Mouse (Mus musculus): ENCODE measurements around the gene Nsg1. TPM values are rescaled to one million over a fixed set of nuclear protein-coding genes. Genes with fewer than 3 reads are reported as not detected.

The Nsg1 gene
- 100 to 1,000 TPM; 455 to 474 TPM for total RNA-seq (2021)

GRCm38 (mm10) chr5:38159634-38160413 is at the start of gene Nsg1:
Gene Nsg1 (minus strand): TSS chr5:38159907.
- no peak for DNase-seq (ENCODE audit: extremely low spot score in 1 of 2, low spot score in 1 of 2)

GRCm38 (mm10) chr5:38208985-38209384 is 49.3 kb upstream of the Nsg1 start:
- DNase-seq (ENCODE audit: extremely low spot score in 1 of 2, low spot score in 1 of 2): no peak

GRCm38 (mm10) chr5:38205303-38205726 is 45.6 kb upstream of the Nsg1 start:
- DNase-seq (ENCODE audit: extremely low spot score in 1 of 2, low spot score in 1 of 2): no peak

- no peak for DNase-seq (ENCODE audit: extremely low spot score in 1 of 2, low spot score in 1 of 2)
These were observed 40.0 kb upstream of the Nsg1 start for GRCm38 (mm10) chr5:38199686-38200085.

- DNase-seq (ENCODE audit: extremely low spot score in 1 of 2, low spot score in 1 of 2): peak; percentile 83 to 97
These were observed 37.7 kb upstream of the Nsg1 start for GRCm38 (mm10) chr5:38197482-38197823.

- no peak for DNase-seq (ENCODE audit: extremely low spot score in 1 of 2, low spot score in 1 of 2)
These were observed 37.2 kb upstream of the Nsg1 start for GRCm38 (mm10) chr5:38196821-38197481.

- no peak for DNase-seq (ENCODE audit: extremely low spot score in 1 of 2, low spot score in 1 of 2)
These were observed 36.2 kb upstream of the Nsg1 start for GRCm38 (mm10) chr5:38195941-38196340.

GRCm38 (mm10) chr5:38194946-38195345 is 35.2 kb upstream of the Nsg1 start:
- DNase-seq (ENCODE audit: extremely low spot score in 1 of 2, low spot score in 1 of 2): no peak

- DNase-seq (ENCODE audit: extremely low spot score in 1 of 2, low spot score in 1 of 2): no peak
These were observed 31.2 kb upstream of the Nsg1 start for GRCm38 (mm10) chr5:38190907-38191306.

GRCm38 (mm10) chr5:38187006-38187405 is 27.3 kb upstream of the Nsg1 start:
- DNase-seq (ENCODE audit: extremely low spot score in 1 of 2, low spot score in 1 of 2): no peak

- no peak for DNase-seq (ENCODE audit: extremely low spot score in 1 of 2, low spot score in 1 of 2)
These were observed 25.1 kb upstream of the Nsg1 start for GRCm38 (mm10) chr5:38184688-38185285.

GRCm38 (mm10) chr5:38174256-38174912 is 14.7 kb upstream of the Nsg1 start:
- DNase-seq (ENCODE audit: extremely low spot score in 1 of 2, low spot score in 1 of 2): no peak

- DNase-seq (ENCODE audit: extremely low spot score in 1 of 2, low spot score in 1 of 2): no peak
These were observed 14.1 kb upstream of the Nsg1 start for GRCm38 (mm10) chr5:38173766-38174165.

- no peak for DNase-seq (ENCODE audit: extremely low spot score in 1 of 2, low spot score in 1 of 2)
These were observed 8.8 kb upstream of the Nsg1 start for GRCm38 (mm10) chr5:38168497-38168896.

GRCm38 (mm10) chr5:38158947-38159633 is 617 bp downstream of the Nsg1 start:
- peak; percentile 69 to 73 for DNase-seq (ENCODE audit: extremely low spot score in 1 of 2, low spot score in 1 of 2)

- no peak for DNase-seq (ENCODE audit: extremely low spot score in 1 of 2, low spot score in 1 of 2)
These were observed 1.2 kb downstream of the Nsg1 start for GRCm38 (mm10) chr5:38158501-38158946.

GRCm38 (mm10) chr5:38157481-38158020 is 2.2 kb downstream of the Nsg1 start:
- DNase-seq (ENCODE audit: extremely low spot score in 1 of 2, low spot score in 1 of 2): no peak

GRCm38 (mm10) chr5:38153636-38154035 is 6.1 kb downstream of the Nsg1 start:
- no peak for DNase-seq (ENCODE audit: extremely low spot score in 1 of 2, low spot score in 1 of 2)

- DNase-seq (ENCODE audit: extremely low spot score in 1 of 2, low spot score in 1 of 2): no peak
These were observed 7.3 kb downstream of the Nsg1 start for GRCm38 (mm10) chr5:38152201-38153108.

Data from layer of hippocampus, postnatal 25 days (tissue).